Mouse (Mus musculus): ENCODE measurements around the gene Drg1. TPM values are rescaled to one million over a fixed set of nuclear protein-coding genes. Genes with fewer than 3 reads are reported as not detected.
A peak's percentile ranks its signal among the peaks of the same experiment; 100 is the strongest.
"Not testable (repeated sequence)": the region's sequence is repeated elsewhere in the genome, so short reads cannot be mapped to it uniquely, and the experiment has no call there.

Drg1 gene
- polyA plus RNA-seq, 1 experiment from 2014 or later, result 249 TPM

DNA sequence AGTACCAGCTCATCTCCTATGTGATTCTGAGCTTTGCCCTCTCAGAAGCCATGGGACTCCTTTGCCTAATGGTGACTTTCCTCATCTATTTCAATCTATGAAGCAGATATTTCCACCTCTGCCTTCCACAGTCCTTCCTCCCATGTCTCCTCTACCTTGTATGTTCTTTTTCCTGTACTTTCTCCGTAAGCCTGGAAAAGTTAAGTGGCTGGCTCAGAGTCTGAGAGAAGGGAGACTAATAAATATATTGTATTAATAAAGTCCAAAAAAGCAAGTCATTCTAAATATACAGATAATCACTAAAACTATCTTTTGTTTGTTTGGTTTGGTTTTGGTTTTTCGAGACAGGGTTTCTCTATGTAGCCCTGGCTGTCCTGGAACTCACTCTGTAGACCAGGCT is 103.1 kb downstream of the Drg1 start:
- not testable (repeated sequence) for DNase-seq (ENCODE audit: low spot score); ATAC-seq (replicated peaks; ENCODE audit: low FRiP score); H3K4me1 ChIP-seq (replicated peaks; ENCODE audit: control insufficient read depth, insufficient read depth, low read length); H3K27ac ChIP-seq (ENCODE audit: low read depth, low read length); H3K27me3 ChIP-seq (replicated peaks; ENCODE audit: control insufficient read depth, insufficient read depth, low read length); H3K36me3 ChIP-seq (ENCODE audit: control insufficient read depth, insufficient read depth, low read length); H3K9ac ChIP-seq (ENCODE audit: low read depth, low read length); H3K4me3 ChIP-seq (ENCODE audit: low read depth, low read length); H3K4me2 ChIP-seq; H3K9me3 ChIP-seq (ENCODE audit: control insufficient read depth, low read length)
- WGBS, result 81% methylated on average over 2 of the region's 2 CpGs

DNA sequence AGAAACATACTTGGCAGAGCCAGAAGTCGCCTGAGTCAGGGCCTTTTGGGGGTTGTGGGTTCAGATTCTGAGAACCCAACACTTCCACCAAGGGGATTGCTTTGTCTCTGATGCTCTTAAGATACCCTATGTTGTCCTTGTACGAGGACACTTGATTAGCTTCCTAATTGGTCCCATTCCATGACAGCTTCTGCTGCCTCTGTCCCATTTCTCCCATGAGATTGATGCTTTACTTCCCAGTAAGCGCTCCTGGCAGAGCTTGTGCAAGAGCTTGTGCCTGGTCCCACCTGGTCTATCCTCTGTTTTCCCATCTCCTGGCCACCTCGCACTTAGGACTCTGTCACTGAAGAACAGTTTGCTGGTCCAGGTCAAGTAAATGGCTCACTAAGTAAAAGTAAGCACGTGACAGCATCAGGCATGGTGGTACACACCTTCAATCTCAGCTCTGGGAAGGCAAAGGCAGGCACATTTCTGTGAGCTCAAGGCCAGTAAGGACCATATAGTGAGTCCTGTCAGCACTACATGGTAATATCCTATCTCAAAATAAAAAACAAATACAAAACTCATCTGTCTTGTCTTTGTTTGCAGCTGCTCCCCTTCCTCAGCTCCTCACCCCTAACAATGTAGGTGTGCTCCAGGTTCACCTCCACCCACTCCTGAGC is 103.8 kb downstream of the Drg1 start:
- ATAC-seq (replicated peaks; ENCODE audit: low FRiP score), result peak; percentile 27
- not testable (repeated sequence) for H3K27me3 ChIP-seq (replicated peaks; ENCODE audit: control insufficient read depth, insufficient read depth, low read length); DNase-seq (ENCODE audit: low spot score); H3K9me3 ChIP-seq (ENCODE audit: control insufficient read depth, low read length); H3K4me1 ChIP-seq (replicated peaks; ENCODE audit: control insufficient read depth, insufficient read depth, low read length); H3K4me2 ChIP-seq; H3K27ac ChIP-seq (ENCODE audit: low read depth, low read length); H3K9ac ChIP-seq (ENCODE audit: low read depth, low read length); H3K36me3 ChIP-seq (ENCODE audit: control insufficient read depth, insufficient read depth, low read length); H3K4me3 ChIP-seq (ENCODE audit: low read depth, low read length)
- 61% methylated on average over 5 of the region's 5 CpGs for WGBS

DNA sequence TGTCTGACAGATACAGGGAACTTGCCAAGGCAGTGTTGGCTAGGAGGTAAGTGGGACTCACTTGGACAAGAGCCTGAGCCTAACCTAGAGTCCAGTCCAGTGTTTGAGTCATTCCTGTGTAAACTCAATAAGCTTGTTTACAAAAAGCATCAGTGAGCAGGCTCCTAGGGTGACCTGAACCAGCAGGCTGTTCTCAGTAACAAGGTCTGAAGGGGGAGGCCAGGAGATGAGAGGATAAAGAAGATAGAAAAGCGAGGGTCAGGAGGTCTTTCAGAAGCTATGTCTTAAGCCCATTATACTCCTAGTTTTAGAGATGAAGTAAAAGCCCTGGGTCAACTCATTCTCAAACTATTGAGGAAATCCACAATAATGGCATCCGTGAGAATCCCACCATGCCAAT is 104.8 kb downstream of the Drg1 start:
- not testable (repeated sequence) for H3K9ac ChIP-seq (ENCODE audit: low read depth, low read length); H3K9me3 ChIP-seq (ENCODE audit: control insufficient read depth, low read length); H3K4me1 ChIP-seq (replicated peaks; ENCODE audit: control insufficient read depth, insufficient read depth, low read length); ATAC-seq (replicated peaks; ENCODE audit: low FRiP score); H3K4me2 ChIP-seq; H3K27me3 ChIP-seq (replicated peaks; ENCODE audit: control insufficient read depth, insufficient read depth, low read length); H3K36me3 ChIP-seq (ENCODE audit: control insufficient read depth, insufficient read depth, low read length); H3K4me3 ChIP-seq (ENCODE audit: low read depth, low read length); H3K27ac ChIP-seq (ENCODE audit: low read depth, low read length)
- 47% methylated on average over 1 of the region's 2 CpGs for WGBS
- DNase-seq (ENCODE audit: low spot score), result peak; percentile 37

DNA sequence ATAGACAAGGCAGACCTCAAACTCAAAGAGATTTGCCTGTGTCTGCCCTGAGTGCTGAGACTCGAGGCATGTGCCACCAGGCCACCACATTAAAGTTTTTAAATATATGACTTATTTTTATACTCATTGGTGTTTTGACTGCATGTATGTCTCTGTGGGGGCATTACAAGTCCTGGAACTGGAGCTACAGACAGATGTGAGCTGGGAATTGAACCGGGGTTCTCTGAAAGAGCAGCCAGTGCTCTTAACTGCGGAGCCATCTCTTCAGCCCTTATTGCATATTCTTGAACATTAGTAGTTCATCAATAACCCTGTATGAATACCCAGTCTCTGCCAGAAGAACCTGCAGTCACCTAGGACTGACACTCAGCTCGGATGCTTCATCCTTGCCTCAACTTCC is 107.4 kb downstream of the Drg1 start:
- 79% methylated on average over 4 of the region's 4 CpGs for WGBS
- ATAC-seq (replicated peaks; ENCODE audit: low FRiP score); H3K4me3 ChIP-seq (ENCODE audit: low read depth, low read length): not testable (repeated sequence)

DNA sequence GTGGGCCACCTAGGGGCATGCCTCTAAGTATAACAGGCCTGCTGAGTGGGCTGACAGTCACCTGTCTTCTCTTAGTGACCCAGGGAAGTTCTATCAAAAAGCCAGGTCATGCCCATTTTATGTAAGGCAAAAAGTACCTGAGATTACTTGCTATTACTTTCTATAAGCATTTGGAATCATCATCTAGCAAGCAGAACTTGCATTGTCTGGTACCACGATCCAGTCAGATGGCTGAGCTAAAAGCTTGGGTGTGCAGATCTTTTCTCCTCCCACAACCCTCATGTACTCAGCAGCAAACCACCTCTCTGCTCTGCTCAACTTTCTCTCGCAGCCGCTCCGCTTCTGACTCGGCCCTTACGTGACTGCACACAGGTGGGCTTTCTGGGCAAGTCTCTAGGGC is 108.2 kb downstream of the Drg1 start:
- ATAC-seq (replicated peaks; ENCODE audit: low FRiP score); H3K9ac ChIP-seq (ENCODE audit: low read depth, low read length); H3K27me3 ChIP-seq (replicated peaks; ENCODE audit: control insufficient read depth, insufficient read depth, low read length); H3K4me2 ChIP-seq; H3K4me1 ChIP-seq (replicated peaks; ENCODE audit: control insufficient read depth, insufficient read depth, low read length); H3K4me3 ChIP-seq (ENCODE audit: low read depth, low read length); H3K9me3 ChIP-seq (ENCODE audit: control insufficient read depth, low read length); H3K36me3 ChIP-seq (ENCODE audit: control insufficient read depth, insufficient read depth, low read length); H3K27ac ChIP-seq (ENCODE audit: low read depth, low read length); DNase-seq (ENCODE audit: low spot score): not testable (repeated sequence)
- 88% methylated on average over 6 of the region's 6 CpGs for WGBS

More for the DNA sequence above, 107.4 kb downstream of the Drg1 start:
- not testable (repeated sequence) for H3K4me2 ChIP-seq; H3K27ac ChIP-seq (ENCODE audit: low read depth, low read length); H3K9ac ChIP-seq (ENCODE audit: low read depth, low read length); H3K4me1 ChIP-seq (replicated peaks; ENCODE audit: control insufficient read depth, insufficient read depth, low read length); H3K9me3 ChIP-seq (ENCODE audit: control insufficient read depth, low read length); H3K27me3 ChIP-seq (replicated peaks; ENCODE audit: control insufficient read depth, insufficient read depth, low read length); DNase-seq (ENCODE audit: low spot score); H3K36me3 ChIP-seq (ENCODE audit: control insufficient read depth, insufficient read depth, low read length)

DNA sequence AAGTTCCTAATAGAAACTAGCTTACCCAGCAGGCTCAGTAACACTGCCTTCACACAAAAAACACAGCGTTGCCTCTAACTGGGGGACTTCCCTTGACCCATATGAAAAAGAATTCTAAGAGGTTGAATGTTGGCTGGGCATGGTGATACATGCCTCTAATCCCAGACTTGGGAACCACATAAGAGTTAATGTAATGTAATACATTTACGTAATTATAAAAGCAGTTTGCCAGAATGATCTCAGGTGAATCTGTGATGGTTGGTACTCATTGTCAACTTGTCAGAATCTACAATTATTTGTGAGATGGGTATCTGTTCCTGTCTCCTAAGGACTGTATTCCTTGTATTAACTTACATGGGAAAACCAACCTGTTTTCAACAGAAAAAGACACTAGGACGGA is 109.2 kb downstream of the Drg1 start:
- ATAC-seq (replicated peaks; ENCODE audit: low FRiP score); H3K9me3 ChIP-seq (ENCODE audit: control insufficient read depth, low read length); H3K27ac ChIP-seq (ENCODE audit: low read depth, low read length); H3K36me3 ChIP-seq (ENCODE audit: control insufficient read depth, insufficient read depth, low read length); DNase-seq (ENCODE audit: low spot score); H3K4me2 ChIP-seq; H3K4me3 ChIP-seq (ENCODE audit: low read depth, low read length); H3K27me3 ChIP-seq (replicated peaks; ENCODE audit: control insufficient read depth, insufficient read depth, low read length); H3K9ac ChIP-seq (ENCODE audit: low read depth, low read length); H3K4me1 ChIP-seq (replicated peaks; ENCODE audit: control insufficient read depth, insufficient read depth, low read length): not testable (repeated sequence)
- 77% methylated on average over 2 of the region's 3 CpGs for WGBS

DNA sequence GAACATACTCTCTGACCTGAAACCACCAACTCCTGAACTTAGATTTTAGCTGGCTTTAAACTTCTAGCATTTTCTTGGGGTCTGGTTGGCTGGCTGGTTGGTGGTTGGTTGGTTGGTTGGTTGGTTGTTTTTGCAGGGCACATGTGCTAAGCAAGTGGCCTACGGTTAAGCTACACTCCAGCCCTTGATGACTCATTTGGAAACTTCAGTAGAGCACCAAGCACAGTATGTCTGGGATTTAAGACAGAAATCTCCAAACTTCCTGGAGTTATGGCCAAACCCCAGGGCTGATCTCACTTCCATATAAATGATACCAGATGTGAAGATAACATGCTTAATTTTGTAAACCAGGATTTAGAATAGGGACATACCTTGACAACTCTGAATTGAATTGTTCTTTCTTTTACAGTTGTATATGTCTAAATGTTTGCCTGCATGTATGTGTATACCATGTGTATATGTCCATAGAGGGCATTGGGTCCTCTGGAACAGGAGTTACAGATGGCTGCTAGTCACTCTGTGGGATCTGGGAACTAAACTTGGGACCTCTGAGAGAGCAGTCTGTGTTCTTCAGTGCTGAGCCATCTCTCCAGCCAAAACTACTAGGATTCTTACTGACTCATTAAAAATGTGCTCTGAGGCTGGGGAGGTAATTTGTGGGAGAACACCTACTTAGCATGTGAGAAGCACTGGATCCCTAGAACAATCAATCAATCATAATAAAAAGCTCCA is 112.4 kb downstream of the Drg1 start:
- 70% methylated on average over 1 of the region's 1 CpGs for WGBS

DNA sequence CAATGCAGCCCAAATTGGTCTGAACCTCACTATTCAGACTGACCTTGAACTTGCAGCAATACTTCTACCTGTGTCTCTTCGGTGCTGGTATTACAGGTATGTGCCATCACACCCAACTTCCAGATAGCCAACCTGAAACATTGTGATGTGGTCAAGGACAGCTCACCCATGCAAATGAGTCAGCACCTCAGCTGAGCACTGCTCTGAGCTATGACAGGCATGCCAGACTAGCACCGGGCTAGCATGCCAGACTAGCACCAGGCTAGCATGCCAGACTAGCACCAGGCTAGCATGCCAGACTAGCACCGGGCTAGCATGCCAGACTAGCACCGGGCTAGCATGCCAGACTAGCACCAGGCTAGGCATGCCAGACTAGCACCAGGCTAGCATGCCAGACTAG is 114.9 kb downstream of the Drg1 start:
- H3K36me3 ChIP-seq (ENCODE audit: control insufficient read depth, insufficient read depth, low read length); H3K4me3 ChIP-seq (ENCODE audit: low read depth, low read length); H3K27me3 ChIP-seq (replicated peaks; ENCODE audit: control insufficient read depth, insufficient read depth, low read length); H3K4me2 ChIP-seq; H3K27ac ChIP-seq (ENCODE audit: low read depth, low read length); DNase-seq (ENCODE audit: low spot score); H3K4me1 ChIP-seq (replicated peaks; ENCODE audit: control insufficient read depth, insufficient read depth, low read length); H3K9ac ChIP-seq (ENCODE audit: low read depth, low read length); H3K9me3 ChIP-seq (ENCODE audit: control insufficient read depth, low read length): not testable (repeated sequence)
- WGBS, result 89% methylated on average over 4 of the region's 4 CpGs
- peak; percentile 21; the same call in 1 of the 2 replicates for ATAC-seq (replicated peaks; ENCODE audit: low FRiP score)

More for the DNA sequence above, 112.4 kb downstream of the Drg1 start:
- DNase-seq (ENCODE audit: low spot score) (peak; percentile 51), ATAC-seq (replicated peaks; ENCODE audit: low FRiP score) (peak; percentile 46)
- not testable (repeated sequence) for H3K4me3 ChIP-seq (ENCODE audit: low read depth, low read length); H3K9ac ChIP-seq (ENCODE audit: low read depth, low read length); H3K9me3 ChIP-seq (ENCODE audit: control insufficient read depth, low read length); H3K36me3 ChIP-seq (ENCODE audit: control insufficient read depth, insufficient read depth, low read length); H3K4me2 ChIP-seq; H3K27ac ChIP-seq (ENCODE audit: low read depth, low read length); H3K4me1 ChIP-seq (replicated peaks; ENCODE audit: control insufficient read depth, insufficient read depth, low read length); H3K27me3 ChIP-seq (replicated peaks; ENCODE audit: control insufficient read depth, insufficient read depth, low read length)

DNA sequence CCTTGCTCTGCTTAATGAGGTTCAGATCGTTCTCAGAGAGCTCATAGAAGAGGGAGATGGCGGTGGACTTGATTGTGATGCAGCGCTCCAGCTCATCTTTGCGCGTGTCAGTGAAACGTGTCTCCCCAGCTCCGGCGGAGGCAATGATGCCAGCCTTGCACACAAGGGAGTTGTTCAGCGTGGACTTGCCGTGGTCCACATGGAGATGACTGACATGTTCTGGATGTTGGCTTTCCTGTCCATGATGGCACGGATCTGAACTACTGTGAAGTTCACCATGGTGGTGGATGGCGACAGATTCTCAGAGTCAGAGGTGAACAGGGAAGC is 115.6 kb downstream of the Drg1 start:
- 92% methylated on average over 12 of the region's 12 CpGs for WGBS
- ATAC-seq (replicated peaks; ENCODE audit: low FRiP score), result not testable (repeated sequence)

More for the DNA sequence above, 115.6 kb downstream of the Drg1 start:
- DNase-seq (ENCODE audit: low spot score); H3K36me3 ChIP-seq (ENCODE audit: control insufficient read depth, insufficient read depth, low read length); H3K4me1 ChIP-seq (replicated peaks; ENCODE audit: control insufficient read depth, insufficient read depth, low read length); H3K27ac ChIP-seq (ENCODE audit: low read depth, low read length); H3K9me3 ChIP-seq (ENCODE audit: control insufficient read depth, low read length); H3K4me2 ChIP-seq; H3K27me3 ChIP-seq (replicated peaks; ENCODE audit: control insufficient read depth, insufficient read depth, low read length); H3K4me3 ChIP-seq (ENCODE audit: low read depth, low read length); H3K9ac ChIP-seq (ENCODE audit: low read depth, low read length): not testable (repeated sequence)

Measured in liver, embryonic 11.5 days (tissue).